Mouse (Mus musculus) activated CD4-positive, CD25-positive, alpha-beta regulatory T cell, adult 4 months (primary cell): ENCODE data around the gene Zfp141. TPM values are rescaled to one million over a fixed set of nuclear protein-coding genes. Genes with fewer than 3 reads are reported as not detected.

Experiments
- ATAC-seq: one replicate; pipeline ENCODE4 v1.8.0; 2017
- polyA plus RNA-seq, 2 experiments: library from polyadenylated mRNA; unstranded; fragments of 100-300 nt; shearing (Covaris generic); gene quantifications; one replicate each; pipeline ENCODE4 v1.2.1; 2017

Zfp141 gene
- 10 to 100 TPM; 24.8 to 36.4 TPM for polyA plus RNA-seq

GRCm38 (mm10) chr7:42505588-42505987 is at the start of gene Zfp141:
Gene Zfp141, minus strand, starts transcription at chr7:42505740.
- ATAC-seq: peak; percentile 94

DNA sequence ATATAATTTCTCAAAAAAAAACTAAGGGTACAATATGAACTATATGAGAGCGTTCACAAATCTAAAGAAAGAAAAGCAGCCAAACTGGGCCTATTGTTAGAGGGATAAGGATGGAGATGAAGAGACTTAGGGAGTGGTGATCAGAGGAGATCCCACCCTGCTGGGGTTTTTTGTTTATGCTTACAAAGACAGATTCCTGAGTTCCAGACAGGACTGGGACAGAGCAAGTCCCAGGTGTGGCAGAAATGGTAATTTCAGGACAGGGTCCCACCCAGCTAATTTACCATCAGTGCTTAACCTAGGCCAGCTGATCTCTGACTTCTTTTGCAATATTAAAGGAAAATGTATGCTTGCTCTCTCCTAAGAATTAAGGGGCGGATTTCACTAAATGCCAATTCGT is 46.2 kb upstream of the Zfp141 start:
- no peak for ATAC-seq

DNA sequence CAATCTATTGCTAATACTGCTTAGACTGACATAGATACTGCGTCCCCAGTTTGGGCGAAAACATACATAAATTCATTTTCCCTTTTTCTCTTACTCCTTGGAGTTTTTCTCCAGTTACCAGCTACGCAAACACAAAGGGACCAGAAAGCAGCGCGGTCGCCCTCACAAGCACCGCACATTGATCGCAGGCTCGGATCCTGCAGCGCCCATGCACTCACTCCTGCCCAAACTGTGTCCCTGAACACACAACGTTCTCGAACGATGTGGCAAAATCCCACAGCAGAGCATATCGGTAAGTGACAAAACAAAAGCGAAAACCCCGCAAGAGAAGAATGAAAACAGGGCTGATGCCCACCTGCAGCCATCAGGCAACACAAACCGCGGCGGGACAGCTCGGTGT is 354 bp downstream of the Zfp141 start:
- peak; percentile 37 for ATAC-seq

GRCm38 (mm10) chr7:42498248-42498647 is 7.3 kb downstream of the Zfp141 start:
- ATAC-seq: no peak

GRCm38 (mm10) chr7:42497356-42497755 is 8.2 kb downstream of the Zfp141 start:
- ATAC-seq: no peak

DNA sequence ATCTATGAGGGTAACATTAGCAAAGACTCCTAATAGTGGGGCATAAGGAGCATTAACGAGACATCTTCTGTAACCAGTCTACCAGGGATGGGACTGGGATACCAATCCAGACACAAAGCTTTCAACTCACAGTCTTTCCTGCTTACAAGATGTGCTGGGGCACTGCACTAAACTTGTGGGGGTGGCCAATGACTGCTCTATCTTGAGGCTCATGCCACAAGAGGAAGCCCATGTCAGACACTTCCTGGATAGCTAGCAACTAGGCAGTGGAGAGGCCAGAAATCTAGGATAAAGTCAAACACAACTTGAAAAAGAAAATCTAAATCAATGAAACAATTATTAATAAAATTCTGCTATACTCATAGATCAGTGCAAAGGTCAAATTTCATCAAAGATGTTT is 9.3 kb downstream of the Zfp141 start:
- ATAC-seq: no peak

DNA sequence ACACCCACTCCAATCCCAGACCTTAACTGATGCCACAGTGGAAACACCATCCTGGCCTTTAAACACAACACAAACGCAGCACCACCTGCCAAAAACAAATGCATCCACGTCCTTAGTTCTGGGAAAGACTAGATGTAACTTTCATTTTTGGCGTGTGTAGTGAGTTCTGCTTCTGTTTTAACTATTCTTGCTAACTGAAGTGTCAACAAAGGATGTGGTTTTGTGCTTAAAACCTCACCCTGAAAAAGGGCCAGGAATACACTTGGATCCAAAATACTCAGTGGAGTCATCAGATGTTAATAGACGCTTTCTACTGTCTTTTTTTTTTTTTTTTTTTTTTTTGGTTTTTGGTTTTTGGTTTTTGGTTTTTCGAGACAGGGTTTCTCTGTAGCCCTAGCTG is 14.7 kb downstream of the Zfp141 start:
- peak; percentile 74 for ATAC-seq

GRCm38 (mm10) chr7:42490358-42490757 is 15.2 kb downstream of the Zfp141 start:
- ATAC-seq: no peak

- ATAC-seq: no peak
These were observed 50.9 kb downstream of the Zfp141 start for GRCm38 (mm10) chr7:42454640-42455039.

- ATAC-seq: no peak
These were observed 54.9 kb downstream of the Zfp141 start for GRCm38 (mm10) chr7:42450618-42451017.

DNA sequence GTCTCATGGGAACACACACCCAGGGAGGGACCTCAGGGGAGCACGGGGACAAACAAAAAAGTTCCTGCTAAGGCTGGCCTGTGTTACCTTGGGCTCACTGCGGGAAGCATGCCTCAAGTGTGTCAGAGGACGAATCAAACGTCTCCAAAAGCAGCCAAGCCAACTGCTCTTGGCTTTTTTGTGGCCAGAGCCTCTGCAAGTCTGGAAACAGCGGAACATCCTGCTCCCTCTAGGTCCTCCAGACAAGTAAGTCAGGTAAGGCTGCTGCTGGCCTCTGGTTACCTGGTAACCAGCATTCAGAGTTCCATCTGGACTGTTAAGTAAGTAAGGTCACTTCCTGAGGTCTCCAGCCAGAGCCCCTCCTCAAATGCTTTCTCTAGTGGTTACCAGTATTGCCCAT is 57.7 kb downstream of the Zfp141 start, which contains the start of gene 4933421I07Rik:
4933421I07Rik (minus strand) TSS at position 271 of the 400 bp plus-strand sequence.
- no peak for ATAC-seq

- no peak for ATAC-seq
These were observed 58.2 kb downstream of the Zfp141 start for GRCm38 (mm10) chr7:42447352-42447751.

Other genes starting within 250 kb of the Zfp141 start
- gene Vmn2r61, start 245.7 kb downstream of the Zfp141 start, polyA plus RNA-seq: not detected
- gene 4933421I07Rik, start 57.6 kb downstream of the Zfp141 start, polyA plus RNA-seq: not detected
- not detected for gene Gm21028, start 72.8 kb upstream of the Zfp141 start, polyA plus RNA-seq
- gene Zfp977, start 86.8 kb upstream of the Zfp141 start, polyA plus RNA-seq: not detected
- under 1 TPM; 0.53 to 0.55 TPM for gene Zfp976, start 136.8 kb upstream of the Zfp141 start, polyA plus RNA-seq
- gene Zfp975, start 187.0 kb upstream of the Zfp141 start, polyA plus RNA-seq: 1 to 10 TPM; 2.6 to 2.9 TPM
- gene Gm17067, start 221.3 kb upstream of the Zfp141 start, polyA plus RNA-seq: not detected